Mouse (Mus musculus): ENCODE measurements at regions not wholly inside any gene's neighbourhood (a gene's known extent, or its start where the extent isn't known, plus 50 kb on each side); places are given as distances from the start of the nearest gene placed in this dataset.

DNA sequence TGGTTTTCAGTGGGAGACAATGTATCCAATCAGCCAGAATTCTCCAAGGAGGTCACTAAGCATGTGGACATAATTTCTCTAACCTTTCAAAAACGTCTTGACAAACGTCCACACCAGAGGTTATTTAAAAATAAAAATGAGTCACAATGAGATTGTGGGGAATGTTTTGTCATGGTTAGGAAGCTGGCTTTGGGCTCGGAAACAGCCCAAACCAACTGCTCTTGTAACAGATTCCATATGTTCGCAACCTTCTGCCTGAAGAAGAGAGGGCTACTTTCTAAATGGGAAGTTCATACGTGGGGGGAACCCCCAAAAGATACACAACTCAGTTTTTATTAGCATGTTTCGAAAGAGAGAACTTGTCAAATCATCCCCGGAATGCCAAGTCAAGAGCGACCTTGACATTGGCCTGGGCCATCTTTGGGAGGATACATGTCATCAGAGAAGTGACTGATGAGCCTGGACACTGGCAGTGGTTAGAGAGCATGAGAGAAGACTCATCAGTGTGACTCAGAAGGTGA is 111.6 kb upstream of the Pik3r1 start:
- no peaks in the 10 kb centered on the region for H3K36me3 ChIP-seq (ENCODE audit: insufficient read depth)
- TF ChIP-seq CTCF (IDR thresholded peaks at IDR 0.05; ENCODE audit: low read depth) = no peak
- no peak overlapping the region for H3K9ac ChIP-seq
- no peaks in the 10 kb centered on the region for H3K9me3 ChIP-seq (ENCODE audit: low read depth, low read length)
- 59% methylated on average over 8 of the region's 8 CpGs for WGBS
- DNase-seq (no peak), ATAC-seq (ENCODE audit: insufficient read depth) (no peak)
- no peaks in the 10 kb centered on the region for H3K27me3 ChIP-seq (ENCODE audit: insufficient read depth, low read length)
- no peak overlapping the region for H3K27ac ChIP-seq (ENCODE audit: low read depth)
- no peaks in the 10 kb centered on the region for H3K4me1 ChIP-seq (ENCODE audit: insufficient read depth)
- no peak overlapping the region for H3K4me3 ChIP-seq (ENCODE audit: low read depth, low read length)
- H3K4me2 ChIP-seq = no peak overlapping the region

DNA sequence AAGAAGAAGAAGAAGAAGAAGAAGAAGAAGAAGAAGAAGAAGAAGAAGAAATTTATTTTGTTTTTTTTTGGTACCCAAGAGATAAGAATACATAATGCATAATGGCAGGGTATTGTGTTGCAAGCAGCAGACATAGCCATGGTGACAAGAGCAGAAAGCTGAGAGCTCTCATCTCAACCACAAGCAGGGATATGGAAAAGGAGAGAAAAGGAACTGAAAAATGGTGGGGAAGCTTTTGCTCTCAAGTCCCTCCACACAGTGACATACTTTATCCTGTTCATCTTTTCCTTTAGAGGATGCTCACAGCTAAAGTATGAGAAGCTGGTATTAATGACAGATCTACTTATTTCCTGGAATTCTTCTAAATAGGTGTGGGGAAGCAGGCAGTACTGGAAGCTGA is 115.2 kb upstream of the Pik3r1 start:
- no peaks in the 10 kb centered on the region for H3K27me3 ChIP-seq (ENCODE audit: insufficient read depth, low read length)
- TF ChIP-seq CTCF (IDR thresholded peaks at IDR 0.05; ENCODE audit: low read depth) = no peak
- no peak overlapping the region for H3K9ac ChIP-seq
- H3K4me3 ChIP-seq (ENCODE audit: low read depth, low read length) = no peak overlapping the region
- H3K27ac ChIP-seq (ENCODE audit: low read depth) = no peak overlapping the region
- H3K36me3 ChIP-seq (ENCODE audit: insufficient read depth) = no peaks in the 10 kb centered on the region
- no peaks in the 10 kb centered on the region for H3K9me3 ChIP-seq (ENCODE audit: low read depth, low read length)
- H3K4me1 ChIP-seq (ENCODE audit: insufficient read depth) = no peaks in the 10 kb centered on the region
- DNase-seq (no peak), ATAC-seq (ENCODE audit: insufficient read depth) (no peak)
- H3K4me2 ChIP-seq = no peak overlapping the region

- H3K9me3 ChIP-seq (ENCODE audit: low read depth, low read length) = no peaks in the 10 kb centered on the region
- no peaks in the 10 kb centered on the region for H3K4me1 ChIP-seq (ENCODE audit: insufficient read depth)
- H3K27ac ChIP-seq (ENCODE audit: low read depth) = no peak overlapping the region
- no peak for ATAC-seq (ENCODE audit: insufficient read depth)
- H3K9ac ChIP-seq = no peak overlapping the region
- no peaks in the 10 kb centered on the region for H3K36me3 ChIP-seq (ENCODE audit: insufficient read depth)
- 63% methylated on average over 3 of the region's 3 CpGs for WGBS
- no peak for DNase-seq
- H3K4me3 ChIP-seq (ENCODE audit: low read depth, low read length) = no peak overlapping the region
- H3K4me2 ChIP-seq = no peak overlapping the region
- TF ChIP-seq CTCF (IDR thresholded peaks at IDR 0.05; ENCODE audit: low read depth) = no peak
- no peaks in the 10 kb centered on the region for H3K27me3 ChIP-seq (ENCODE audit: insufficient read depth, low read length)
Measured at GRCm38 (mm10) chr13:101884752-101885151, 116.7 kb upstream of the Pik3r1 start.

- H3K27ac ChIP-seq (ENCODE audit: low read depth) = no peak overlapping the region
- H3K9me3 ChIP-seq (ENCODE audit: low read depth, low read length) = no peaks in the 10 kb centered on the region
- H3K27me3 ChIP-seq (ENCODE audit: insufficient read depth, low read length) = no peaks in the 10 kb centered on the region
- no peaks in the 10 kb centered on the region for H3K36me3 ChIP-seq (ENCODE audit: insufficient read depth)
- H3K4me1 ChIP-seq (ENCODE audit: insufficient read depth) = no peaks in the 10 kb centered on the region
- DNase-seq (no peak), ATAC-seq (ENCODE audit: insufficient read depth) (no peak)
- no peak overlapping the region for H3K4me2 ChIP-seq
- H3K9ac ChIP-seq = no peak overlapping the region
- 49% methylated on average over 4 of the region's 4 CpGs for WGBS
- H3K4me3 ChIP-seq (ENCODE audit: low read depth, low read length) = no peak overlapping the region
- TF ChIP-seq CTCF (IDR thresholded peaks at IDR 0.05; ENCODE audit: low read depth) = no peak
Measured at GRCm38 (mm10) chr13:101891473-101891872, 123.5 kb upstream of the Pik3r1 start.

DNA sequence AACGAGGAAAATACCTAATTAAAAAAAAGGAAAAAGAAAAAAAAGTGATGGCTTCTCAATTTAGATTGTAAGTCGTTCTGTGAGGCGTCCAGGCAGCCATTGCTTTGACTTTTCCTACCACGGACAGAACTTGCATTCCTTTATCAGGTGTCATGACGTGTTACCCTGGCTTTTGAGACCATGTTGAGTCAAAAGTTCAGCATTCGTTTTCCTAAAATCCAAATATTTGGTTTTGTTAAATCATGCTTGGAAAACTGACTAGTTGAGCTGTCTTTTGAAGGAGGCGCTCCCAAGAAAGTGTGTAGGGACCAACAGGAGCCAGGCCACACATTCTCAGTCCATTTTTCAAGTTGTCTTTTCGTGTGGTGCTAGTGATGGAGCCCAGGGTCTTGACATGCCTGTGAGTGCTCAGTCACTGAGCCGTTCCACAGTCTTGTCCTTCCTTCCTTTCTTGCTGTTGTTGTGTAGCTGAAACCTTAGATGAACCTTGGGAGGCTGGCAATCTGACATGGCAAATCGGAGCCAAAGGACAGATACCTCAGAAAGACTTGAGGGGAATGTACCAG is 125.1 kb upstream of the Pik3r1 start:
- ATAC-seq (ENCODE audit: insufficient read depth) = peak; percentile 87; the same call in 1 of the 2 replicates
- DNase-seq = peak; percentile 74
- WGBS = 27% methylated on average over 10 of the region's 10 CpGs
- TF ChIP-seq CTCF (IDR thresholded peaks at IDR 0.05; ENCODE audit: low read depth) = no peak
- H3K27ac ChIP-seq (ENCODE audit: low read depth) = no peak overlapping the region
- H3K4me3 ChIP-seq (ENCODE audit: low read depth, low read length) = no peak overlapping the region
- H3K4me1 ChIP-seq (ENCODE audit: insufficient read depth) = no peaks in the 10 kb centered on the region
- no peaks in the 10 kb centered on the region for H3K27me3 ChIP-seq (ENCODE audit: insufficient read depth, low read length)
- no peaks in the 10 kb centered on the region for H3K36me3 ChIP-seq (ENCODE audit: insufficient read depth)
- no peak overlapping the region for H3K9ac ChIP-seq
- no peak overlapping the region for H3K4me2 ChIP-seq
- H3K9me3 ChIP-seq (ENCODE audit: low read depth, low read length) = no peaks in the 10 kb centered on the region

DNA sequence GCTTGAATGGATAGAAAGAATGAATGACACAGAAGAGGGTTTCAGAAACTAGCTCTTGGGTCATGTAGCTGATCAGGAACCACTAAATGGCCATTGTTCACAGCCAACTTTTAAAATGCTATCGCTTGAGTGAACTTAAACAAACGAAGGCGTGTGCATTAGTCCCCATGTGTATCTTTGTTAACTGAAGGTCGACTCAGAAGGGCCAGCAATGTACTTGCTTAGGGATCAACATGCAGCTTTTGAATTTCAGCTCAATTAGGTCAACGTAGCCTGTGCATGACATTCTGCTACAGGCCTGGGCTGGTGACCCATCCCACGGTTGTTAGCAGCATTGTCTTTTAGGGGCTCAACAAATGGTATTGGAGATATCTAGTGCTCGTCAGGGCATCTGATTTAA is 127.1 kb upstream of the Pik3r1 start:
- ATAC-seq (ENCODE audit: insufficient read depth) (no peak), DNase-seq (no peak)
- H3K36me3 ChIP-seq (ENCODE audit: insufficient read depth) = no peaks in the 10 kb centered on the region
- no peak overlapping the region for H3K27ac ChIP-seq (ENCODE audit: low read depth)
- no peaks in the 10 kb centered on the region for H3K9me3 ChIP-seq (ENCODE audit: low read depth, low read length)
- no peak overlapping the region for H3K4me3 ChIP-seq (ENCODE audit: low read depth, low read length)
- H3K27me3 ChIP-seq (ENCODE audit: insufficient read depth, low read length) = no peaks in the 10 kb centered on the region
- H3K4me1 ChIP-seq (ENCODE audit: insufficient read depth) = no peaks in the 10 kb centered on the region
- WGBS = 67% methylated on average over 7 of the region's 7 CpGs
- no peak overlapping the region for H3K9ac ChIP-seq
- no peak for TF ChIP-seq CTCF (IDR thresholded peaks at IDR 0.05; ENCODE audit: low read depth)
- H3K4me2 ChIP-seq = no peak overlapping the region

GRCm38 (mm10) chr13:101895686-101896085 is 127.7 kb upstream of the Pik3r1 start:
- no peak for DNase-seq
- ATAC-seq (ENCODE audit: insufficient read depth) = no peak
- Histone ChIP-seq H3K9me3 (ENCODE audit: low read depth, low read length) (no peaks in the 10 kb centered on the region), H3K4me2 (no peak overlapping the region), H3K9ac (no peak overlapping the region), H3K27me3 (ENCODE audit: insufficient read depth, low read length) (no peaks in the 10 kb centered on the region), H3K36me3 (ENCODE audit: insufficient read depth) (no peaks in the 10 kb centered on the region), H3K4me3 (ENCODE audit: low read depth, low read length) (no peak overlapping the region), H3K27ac (ENCODE audit: low read depth) (no peak overlapping the region), H3K4me1 (ENCODE audit: insufficient read depth) (no peaks in the 10 kb centered on the region)
- TF ChIP-seq CTCF (IDR thresholded peaks at IDR 0.05; ENCODE audit: low read depth) = no peak
- 75% methylated on average over 4 of the region's 4 CpGs for WGBS

DNA sequence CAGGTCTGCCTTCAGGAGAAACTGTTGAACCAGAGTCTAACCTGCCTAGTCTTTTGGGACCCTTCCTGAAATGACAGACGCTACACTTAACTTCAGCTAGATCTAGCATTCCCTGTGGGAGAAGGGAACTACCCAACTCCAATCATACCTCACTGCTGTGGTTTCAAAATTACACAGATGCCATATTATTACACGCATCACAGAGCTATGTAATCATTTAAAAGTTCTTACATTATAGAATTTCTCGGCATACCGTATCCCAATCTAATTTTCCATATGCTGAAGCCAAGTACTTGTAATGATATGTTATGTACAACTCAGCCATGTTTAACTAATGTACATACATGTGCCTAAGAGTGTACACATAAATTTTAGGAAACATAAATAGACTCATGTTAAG is 128.9 kb upstream of the Pik3r1 start:
- Histone ChIP-seq H3K27me3 (ENCODE audit: insufficient read depth, low read length) (no peaks in the 10 kb centered on the region), H3K9ac (no peak overlapping the region), H3K36me3 (ENCODE audit: insufficient read depth) (no peaks in the 10 kb centered on the region), H3K4me2 (no peak overlapping the region), H3K9me3 (ENCODE audit: low read depth, low read length) (no peaks in the 10 kb centered on the region), H3K4me3 (ENCODE audit: low read depth, low read length) (no peak overlapping the region), H3K27ac (ENCODE audit: low read depth) (no peak overlapping the region), H3K4me1 (ENCODE audit: insufficient read depth) (no peaks in the 10 kb centered on the region)
- 88% methylated on average over 4 of the region's 4 CpGs for WGBS
- no peak for ATAC-seq (ENCODE audit: insufficient read depth)
- DNase-seq = no peak
- TF ChIP-seq CTCF (IDR thresholded peaks at IDR 0.05; ENCODE audit: low read depth) = no peak

All from lung, embryonic 14.5 days (tissue).